In genomic region chr2:33544203-33544762, GRCm38 (mm10) we compare ENCODE assay signal across 8 mouse cellular contexts.
A peak's percentile ranks its signal among the peaks of the same experiment; 100 is the strongest.
DNase-seq lines count a peak whose midpoint lies in the region; ATAC-seq lines count a peak whose summit lies in the region.

No protein-coding gene starts in this region.

- intact Hi-C loops in left cerebral cortex, postnatal 4 days (cut with DNase I) = loop anchor here (5.0 kb wide), 1 partner anchor 57 kb away; no protein-coding TSS in a partner anchor

- peak; percentile 35 for DNase-seq in CD4-positive, CD25-positive, alpha-beta regulatory T cell, adult 2 months (ENCODE audit: low read depth, low spot score)
- DNase-seq in CD4-positive helper T cell, adult 2 months (ENCODE audit: low read depth, low spot score) = peak; percentile 50
- DNase-seq in forebrain, embryonic 10.5 days (ENCODE audit: extremely low spot score, low spot score) = peak; percentile 40
- no peak for DNase-seq in left cerebral cortex, postnatal 4 days

- H3K27ac ChIP-seq in forebrain, embryonic 10.5 days = peak overlapping the region; percentile 60
- no peak overlapping the region for H3K27ac ChIP-seq in intestine, embryonic 16.5 days (ENCODE audit: low read length)
- H3K27ac ChIP-seq in midbrain, embryonic 12.5 days (replicated peaks) = peak overlapping the region; percentile 81

- no peak for ATAC-seq in CD4-positive, CD25-positive, alpha-beta regulatory T cell, adult 4 months
- peak; percentile 31; the same call in 1 of the 2 replicates for ATAC-seq in intestine, embryonic 16.5 days
- peak; percentile 10; the same call in 1 of the 2 replicates for ATAC-seq in midbrain, embryonic 12.5 days (ENCODE audit: low FRiP score, low read depth)
- ATAC-seq in granulocyte monocyte progenitor cell, adult 5-6 weeks (replicated peaks; ENCODE audit: poor library complexity, severe bottlenecking) = no peak

- no peaks in the 10 kb centered on the region for H3K9me3 ChIP-seq in forebrain, embryonic 10.5 days
- no peaks in the 10 kb centered on the region for H3K9me3 ChIP-seq in intestine, embryonic 16.5 days (ENCODE audit: control insufficient read depth, low read length)
- H3K9me3 ChIP-seq in midbrain, embryonic 12.5 days = 0 out of 2 replicates have a peak, but pooled peaks cover 2% of the 10 kb centered on the region

- H3K4me3 ChIP-seq in forebrain, embryonic 10.5 days = peak overlapping the region; percentile 59
- peak overlapping the region; percentile 53 for H3K4me3 ChIP-seq in intestine, embryonic 16.5 days (ENCODE audit: low read length)
- H3K4me3 ChIP-seq in midbrain, embryonic 12.5 days = peak overlapping the region; percentile 52

- H3K27me3 ChIP-seq in forebrain, embryonic 10.5 days (ENCODE audit: poor library complexity, severe bottlenecking) = peaks cover 95% of the 10 kb centered on the region
- peaks cover 35% of the 10 kb centered on the region for H3K27me3 ChIP-seq in intestine, embryonic 16.5 days (replicated peaks; ENCODE audit: control insufficient read depth, insufficient read depth, low read length)
- peaks cover 74% of the 10 kb centered on the region for H3K27me3 ChIP-seq in midbrain, embryonic 12.5 days

- no peaks in the 10 kb centered on the region for H3K36me3 ChIP-seq in forebrain, embryonic 10.5 days (replicated peaks)
- H3K36me3 ChIP-seq in intestine, embryonic 16.5 days (ENCODE audit: control insufficient read depth, insufficient read depth, low read length) = no peaks in the 10 kb centered on the region
- no peaks in the 10 kb centered on the region for H3K36me3 ChIP-seq in midbrain, embryonic 12.5 days

- WGBS in forebrain, embryonic 10.5 days = under 1% methylated on average over 41 of the region's 43 CpGs
- WGBS in intestine, embryonic 16.5 days = 2% methylated on average over 41 of the region's 43 CpGs
- under 1% methylated on average over 33 of the region's 43 CpGs for WGBS in midbrain, embryonic 12.5 days

- peak overlapping the region; percentile 63 for H3K9ac ChIP-seq in intestine, embryonic 16.5 days (ENCODE audit: low read depth, low read length)
- peak overlapping the region; percentile 61 for H3K9ac ChIP-seq in midbrain, embryonic 12.5 days (replicated peaks)

- peaks cover 35% of the 10 kb centered on the region for H3K4me1 ChIP-seq in forebrain, embryonic 10.5 days
- H3K4me1 ChIP-seq in intestine, embryonic 16.5 days (ENCODE audit: control insufficient read depth, insufficient read depth, low read length) = peaks cover 10% of the 10 kb centered on the region
- peaks cover 33% of the 10 kb centered on the region for H3K4me1 ChIP-seq in midbrain, embryonic 12.5 days

- peak overlapping the region; percentile 94 for H3K4me2 ChIP-seq in intestine, embryonic 16.5 days (ENCODE audit: low read depth, low read length)
- H3K4me2 ChIP-seq in midbrain, embryonic 12.5 days (replicated peaks) = peak overlapping the region; percentile 85

Comparison
In these comparisons a context has a peak if more than half of its experiments do, and no peak if none do; other contexts are left out.
1. ATAC-seq: peak in intestine, embryonic 16.5 days (single experiment) and midbrain, embryonic 12.5 days (single experiment); none in CD4-positive, CD25-positive, alpha-beta regulatory T cell, adult 4 months (single experiment) and granulocyte monocyte progenitor cell, adult 5-6 weeks (single experiment).
2. Peak in every context shown above with its lines, with median percentiles within 50 percentile points of each other: H3K4me3 ChIP-seq.